Mouse (Mus musculus): ENCODE measurements around the gene Tmem274. TPM values are rescaled to one million over a fixed set of nuclear protein-coding genes. Genes with fewer than 3 reads are reported as not detected.

Tmem274 gene
- not detected in 2 replicates for polyA plus RNA-seq (2015; fragmentation: Nextera tagmentation; extraction: Ambion mirVana)

GRCm38 (mm10) chr4:149477078-149477477, at the start of gene Tmem274:
Tmem274 (plus strand) TSS chr4:149477378.

GRCm38 (mm10) chr4:149454879-149455278, 22.3 kb upstream of the Tmem274 start, which contains the start of gene Rbp7:
Rbp7 (minus strand) TSS chr4:149454978.

GRCm38 (mm10) chr4:149485053-149485824, 8.1 kb downstream of the Tmem274 start, which contains the start of the genes Nmnat1 and Lzic:
Nmnat1 (minus strand) TSS chr4:149485202.
Lzic (plus strand) TSS chr4:149485229.

GRCm38 (mm10) chr4:149517868-149518340, 40.7 kb downstream of the Tmem274 start, which contains the start of gene Ctnnbip1:
Ctnnbip1 (plus strand) TSS chr4:149518236.

Other genes starting within 250 kb of the Tmem274 start
- 105 and 122 TPM in 2 replicates for gene Kif1b, start 169.7 kb upstream of the Tmem274 start, polyA plus RNA-seq (2015; fragmentation: Nextera tagmentation; extraction: Ambion mirVana)
- gene Ube4b, start 50.6 kb upstream of the Tmem274 start, polyA plus RNA-seq (2015; fragmentation: Nextera tagmentation; extraction: Ambion mirVana), result 26.1 and 27.8 TPM in 2 replicates
- 10.7 and 18.3 TPM in 2 replicates for gene Rbp7, start 22.4 kb upstream of the Tmem274 start, polyA plus RNA-seq (2015; fragmentation: Nextera tagmentation; extraction: Ambion mirVana)
- 13.1 and 15.2 TPM in 2 replicates for gene Nmnat1, start 7.8 kb downstream of the Tmem274 start, polyA plus RNA-seq (2015; fragmentation: Nextera tagmentation; extraction: Ambion mirVana)
- 24.1 and 25.3 TPM in 2 replicates for gene Lzic, start 7.9 kb downstream of the Tmem274 start, polyA plus RNA-seq (2015; fragmentation: Nextera tagmentation; extraction: Ambion mirVana)
- 100 and 119 TPM in 2 replicates for gene Ctnnbip1, start 40.9 kb downstream of the Tmem274 start, polyA plus RNA-seq (2015; fragmentation: Nextera tagmentation; extraction: Ambion mirVana)
- 17.3 and 17.4 TPM in 2 replicates for gene Clstn1, start 109.1 kb downstream of the Tmem274 start, polyA plus RNA-seq (2015; fragmentation: Nextera tagmentation; extraction: Ambion mirVana)
- 2.9 and 3.4 TPM in 2 replicates for gene Pik3cd, start 225.2 kb downstream of the Tmem274 start, polyA plus RNA-seq (2015; fragmentation: Nextera tagmentation; extraction: Ambion mirVana)

Data from skeletal muscle tissue, postnatal 0 days (tissue).